Comparison of ENCODE assay signal across 8 mouse cellular contexts in the genomic region with DNA sequence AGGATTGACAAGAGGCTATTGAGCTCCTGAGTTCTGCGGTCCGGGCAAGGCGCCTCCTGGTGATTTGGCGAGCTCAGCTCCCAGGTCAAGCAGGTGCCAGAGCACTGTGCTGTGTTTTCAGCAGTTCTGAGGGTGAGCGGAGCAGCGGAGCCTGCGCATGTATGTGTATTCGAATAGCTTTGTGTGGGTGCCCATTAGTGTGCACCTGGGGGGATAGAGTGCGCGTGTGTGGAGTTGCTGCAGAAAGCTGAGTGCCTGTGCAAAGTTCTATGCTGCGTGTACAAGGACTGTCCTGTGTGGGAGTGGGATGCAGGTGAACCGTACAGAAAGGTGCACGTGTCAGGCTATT. TPM values are rescaled to one million over a fixed set of nuclear protein-coding genes. Genes with fewer than 3 reads are reported as not detected.
DNase-seq lines count a peak whose midpoint lies in the region; ATAC-seq and TF ChIP-seq lines count a peak whose summit lies in the region.

A gene (plus strand): TSS at position 73 of the 349 bp plus-strand sequence.

- ATAC-seq in heart, postnatal 0 days (ENCODE audit: insufficient read depth, low read depth): no peak
- peak; percentile 47 for ATAC-seq in forebrain, embryonic 16.5 days

- H3K4me3 ChIP-seq in heart, postnatal 0 days (ENCODE audit: low read depth, low read length): peak within 1 kb of the TSS; percentile 23
- peak within 1 kb of the TSS; percentile 38 to 46; a peak in 3 of 4 replicates for H3K4me3 ChIP-seq in MEL (ENCODE audit: control insufficient read depth in 1 of 2, insufficient read depth in 1 of 2, low read depth in 2 of 2, low read length in 2 of 2)
- H3K4me3 ChIP-seq in forebrain, embryonic 16.5 days (replicated peaks; ENCODE audit: low read length): peak within 1 kb of the TSS; percentile 42
- peak within 1 kb of the TSS; percentile 55 for H3K4me3 ChIP-seq in midbrain, embryonic 10.5 days

- no peak for TF ChIP-seq POLR2A in MEL (IDR thresholded peaks at IDR 0.05; ENCODE audit: control insufficient read depth in 1 of 2, insufficient read depth in 1 of 2, low read depth in 1 of 2, low read length in 2 of 2, poor library complexity in 1 of 2)

- no peak for TF ChIP-seq EP300 in heart, postnatal 0 days (IDR thresholded peaks at IDR 0.05; ENCODE audit: low read depth)
- no peak for TF ChIP-seq EP300 in MEL (IDR thresholded peaks at IDR 0.05; ENCODE audit: low read depth in 1 of 2, low read length in 2 of 2)

- no peak within 1 kb of the TSS for H3K9ac ChIP-seq in heart, postnatal 0 days (replicated peaks; ENCODE audit: low read depth, low read length)
- peak within 1 kb of the TSS; percentile 12; the same call in 1 of the 2 replicates for H3K9ac ChIP-seq in MEL (ENCODE audit: control insufficient read depth, low read depth, low read length, poor library complexity, severe bottlenecking)
- peak within 1 kb of the TSS; percentile 50 for H3K9ac ChIP-seq in forebrain, embryonic 16.5 days (replicated peaks; ENCODE audit: low read depth, low read length)

- H3K27me3 ChIP-seq in heart, postnatal 0 days (ENCODE audit: control insufficient read depth, insufficient read depth, low read length): peaks cover 22% of the 10 kb centered on the region
- H3K27me3 ChIP-seq in MEL (ENCODE audit: control insufficient read depth in 1 of 2, insufficient read depth in 2 of 2, low read length in 2 of 2): peaks cover 0 to 3% of the 10 kb centered on the region in 2 experiments; a peak in 2 of 4 replicates
- H3K27me3 ChIP-seq in forebrain, embryonic 16.5 days (replicated peaks; ENCODE audit: control insufficient read depth, insufficient read depth, low read length): peaks cover 7% of the 10 kb centered on the region
- H3K27me3 ChIP-seq in midbrain, embryonic 10.5 days (ENCODE audit: low read depth, poor library complexity, severe bottlenecking): peaks cover 36% of the 10 kb centered on the region

- peak within 1 kb of the TSS; percentile 63 for H3K4me2 ChIP-seq in heart, postnatal 0 days (ENCODE audit: low read depth, low read length)
- H3K4me2 ChIP-seq in forebrain, embryonic 16.5 days (ENCODE audit: low read length): peak within 1 kb of the TSS; percentile 74

- no peaks in the 10 kb centered on the region for H3K79me2 ChIP-seq in MEL (ENCODE audit: control insufficient read depth, insufficient read depth, low read length, poor library complexity)

- DNase-seq in heart, postnatal 0 days (ENCODE audit: low spot score): no peak
- no peak for DNase-seq in heart, postnatal 36 days
- no peak for DNase-seq in MEL (ENCODE audit: low read depth, low spot score)
- no peak for DNase-seq in midbrain, embryonic 10.5 days (ENCODE audit: low spot score)
- no peak for DNase-seq in cerebellum, postnatal 36 days
- DNase-seq in layer of hippocampus, adult 8-10 months (ENCODE audit: low spot score in 2 of 2): no peak
- DNase-seq in yolk sac, embryonic 10.5 days (ENCODE audit: low spot score): no peak

- no peak for TF ChIP-seq RAD21 in MEL (IDR thresholded peaks at IDR 0.05; ENCODE audit: low read depth, low read length)

- H3K36me3 ChIP-seq in heart, postnatal 0 days (replicated peaks; ENCODE audit: control insufficient read depth, insufficient read depth, low read length): no peaks in the 10 kb centered on the region
- peaks cover 0 to 3% of the 10 kb centered on the region in 2 experiments; a peak in 2 of 4 replicates for H3K36me3 ChIP-seq in MEL (ENCODE audit: control insufficient read depth in 1 of 2, insufficient read depth in 2 of 2, low read length in 2 of 2)
- no peaks in the 10 kb centered on the region for H3K36me3 ChIP-seq in forebrain, embryonic 16.5 days (ENCODE audit: control insufficient read depth, insufficient read depth)
- no peaks in the 10 kb centered on the region for H3K36me3 ChIP-seq in midbrain, embryonic 10.5 days

- H3K4me1 ChIP-seq in heart, postnatal 0 days (ENCODE audit: control insufficient read depth, insufficient read depth): peaks cover 7% of the 10 kb centered on the region; the same call in 1 of the 2 replicates
- peaks cover 0 to 5% of the 10 kb centered on the region in 2 experiments; a peak in 2 of 4 replicates for H3K4me1 ChIP-seq in MEL (ENCODE audit: control insufficient read depth in 1 of 2, insufficient read depth in 2 of 2, low read length in 2 of 2)
- H3K4me1 ChIP-seq in forebrain, embryonic 16.5 days (replicated peaks; ENCODE audit: control insufficient read depth, insufficient read depth, low read length): peaks cover 18% of the 10 kb centered on the region
- H3K4me1 ChIP-seq in midbrain, embryonic 10.5 days: peaks cover 19% of the 10 kb centered on the region

- intact Hi-C loops in heart, postnatal 36 days (cut with DNase I): loop anchor here (2.0 to 5.0 kb wide), 2 partner anchors 48 to 90 kb away; no protein-coding TSS in a partner anchor

- 20% methylated on average over 13 of the region's 13 CpGs for WGBS in heart, postnatal 0 days
- WGBS in forebrain, embryonic 16.5 days: 11% methylated on average over 13 of the region's 13 CpGs
- 21% methylated on average over 13 of the region's 13 CpGs for WGBS in midbrain, embryonic 10.5 days

- no peak within 1 kb of the TSS for H3K27ac ChIP-seq in heart, postnatal 0 days (ENCODE audit: low read depth)
- H3K27ac ChIP-seq in MEL (ENCODE audit: control insufficient read depth, low read depth, low read length): no peak within 1 kb of the TSS
- H3K27ac ChIP-seq in forebrain, embryonic 16.5 days (ENCODE audit: low read length): no peak within 1 kb of the TSS
- peak within 1 kb of the TSS; percentile 28 for H3K27ac ChIP-seq in midbrain, embryonic 10.5 days (replicated peaks)

- no peak for TF ChIP-seq CTCF in heart, postnatal 0 days (IDR thresholded peaks at IDR 0.05; ENCODE audit: low read depth)
- TF ChIP-seq CTCF in MEL (IDR thresholded peaks at IDR 0.05 in 2 of 3, conservative IDR thresholded peaks at IDR 0.05 in 1 of 3; ENCODE audit: control insufficient read depth in 1 of 3, insufficient read depth in 1 of 3, low read depth in 2 of 3, low read length in 3 of 3, poor library complexity in 1 of 3, severe bottlenecking in 1 of 3): no peak

- H3K9me3 ChIP-seq in heart, postnatal 0 days (replicated peaks; ENCODE audit: control insufficient read depth, low read length): no peaks in the 10 kb centered on the region
- H3K9me3 ChIP-seq in MEL (replicated peaks; ENCODE audit: insufficient read depth, low read length): no peaks in the 10 kb centered on the region
- no peaks in the 10 kb centered on the region for H3K9me3 ChIP-seq in forebrain, embryonic 16.5 days (ENCODE audit: control insufficient read depth, low read length)
- no peaks in the 10 kb centered on the region for H3K9me3 ChIP-seq in midbrain, embryonic 10.5 days (replicated peaks)

TF ChIP-seq in MEL, 35 proteins besides CTCF, POLR2A, EP300 and RAD21:
- TF ChIP-seq MAX (IDR thresholded peaks at IDR 0.05; ENCODE audit: low read length): no peak
- no peak for TF ChIP-seq NELFE (IDR thresholded peaks at IDR 0.05; ENCODE audit: low read depth, low read length)
- TF ChIP-seq ZKSCAN1 (IDR thresholded peaks at IDR 0.05; ENCODE audit: low read depth, low read length): no peak
- TF ChIP-seq TBP (IDR thresholded peaks at IDR 0.05; ENCODE audit: low read depth, low read length): no peak
- no peak for TF ChIP-seq TCF12 (IDR thresholded peaks at IDR 0.05; ENCODE audit: low read depth, low read length)
- no peak for TF ChIP-seq ELF1 (IDR thresholded peaks at IDR 0.05; ENCODE audit: low read depth, low read length)
- TF ChIP-seq JUND (IDR thresholded peaks at IDR 0.05; ENCODE audit: low read depth, low read length): no peak
- TF ChIP-seq E2F4 (IDR thresholded peaks at IDR 0.05; ENCODE audit: borderline replicate concordance, low read depth, low read length): no peak
- TF ChIP-seq MAFK (IDR thresholded peaks at IDR 0.05; ENCODE audit: borderline replicate concordance, low read depth, low read length): no peak
- no peak for TF ChIP-seq HCFC1 (IDR thresholded peaks at IDR 0.05; ENCODE audit: low read depth, low read length)
- TF ChIP-seq ZMIZ1 (IDR thresholded peaks at IDR 0.05; ENCODE audit: low read depth, low read length): no peak
- TF ChIP-seq KAT2A (conservative IDR thresholded peaks at IDR 0.05; ENCODE audit: low read depth, low read length): no peak
- TF ChIP-seq POLR2AphosphoS2 (IDR thresholded peaks at IDR 0.05; ENCODE audit: low read length): no peak
- TF ChIP-seq NRF1 (IDR thresholded peaks at IDR 0.05; ENCODE audit: insufficient read depth, low read depth, low read length, poor library complexity, severe bottlenecking): no peak
- no peak for TF ChIP-seq CHD1 (IDR thresholded peaks at IDR 0.05; ENCODE audit: low read depth, low read length)
- no peak for TF ChIP-seq USF1 (IDR thresholded peaks at IDR 0.05; ENCODE audit: low read depth, low read length)
- no peak for TF ChIP-seq MEF2A (IDR thresholded peaks at IDR 0.05; ENCODE audit: extremely low read depth, insufficient replicate concordance, low read depth, low read length, poor library complexity, severe bottlenecking)
- TF ChIP-seq BHLHE40 (IDR thresholded peaks at IDR 0.05; ENCODE audit: borderline replicate concordance, low read depth, low read length): no peak
- TF ChIP-seq CHD2 (IDR thresholded peaks at IDR 0.05; ENCODE audit: low read length): no peak
- TF ChIP-seq MYB (IDR thresholded peaks at IDR 0.05; ENCODE audit: low read depth, low read length): no peak

RNA-seq across cellular contexts. Expression of the gene that starts here (rescaled TPM):
- total RNA-seq in heart, postnatal 0 days (2014; rRNA removed; ENCODE audit: low replicate concordance): not detected in 2 replicates
- not detected in 2 replicates for polyA plus RNA-seq in heart, postnatal 0 days (2015; fragmentation: Nextera tagmentation; extraction: Ambion mirVana)
- under 1 TPM; 0.51 to 0.78 TPM for total RNA-seq in heart, postnatal 36 days (2021)
- not detected in 2 replicates for total RNA-seq in MEL (2012; rRNA removed)
- polyA plus RNA-seq in MEL (2012; ENCODE audit: insufficient read depth in 1 of 2, insufficient read length in 2 of 2, low read depth in 1 of 2, low replicate concordance in 2 of 2, missing spikeins in 1 of 2): under 1 TPM in 1 of 2 experiments, not detected in 1; 0.03 TPM
- polyA plus RNA-seq in forebrain, embryonic 16.5 days (2015; fragmentation: Nextera tagmentation; extraction: Ambion mirVana): 0.10 and 0.14 TPM in 2 replicates
- 0.14 and 0.31 TPM in 2 replicates for polyA plus RNA-seq in midbrain, embryonic 10.5 days (2016; fragmentation: Nextera tagmentation; extraction: Ambion mirVana)
- 10 to 100 TPM in 2 of 4 experiments, 1 to 10 TPM in 2; 8.3 to 11.1 (median 9.7) TPM for total RNA-seq in layer of hippocampus, adult 8-10 months (2022)

Comparison
In these comparisons a context has a peak if more than half of its experiments do, and no peak if none do; other contexts are left out.
1. Peak in ATAC-seq, H3K4me3 ChIP-seq, H3K9ac ChIP-seq and H3K4me2 ChIP-seq in forebrain, embryonic 16.5 days; RNA of the gene not detected or under 1 TPM.